ENCODE assay signal across 36 mouse cellular contexts in genomic region chr7:128150970-128151369, GRCm38 (mm10). TPM values are rescaled to one million over a fixed set of nuclear protein-coding genes. Genes with fewer than 3 reads are reported as not detected.
"Had no signal": no experiment of that assay in that cellular context is flagged by ENCODE, and none has a peak within 500 bp of the region (broad histone marks: within the 10 kb centered on the region; RNA-seq: fewer than 3 reads in every experiment).

No protein-coding gene starts in this region.

- H3K27me3 ChIP-seq: heart, embryonic 12.5 days; hindbrain, embryonic 12.5 days; hindbrain, embryonic 13.5 days; hindbrain, embryonic 15.5 days; kidney, embryonic 15.5 days had no signal

- H3K4me2 ChIP-seq: heart, embryonic 11.5 days; heart, embryonic 12.5 days; heart, embryonic 13.5 days; heart, embryonic 15.5 days; hindbrain, embryonic 12.5 days; hindbrain, embryonic 13.5 days; hindbrain, embryonic 14.5 days; hindbrain, embryonic 15.5 days; kidney, embryonic 15.5 days had no signal

- ATAC-seq: hindbrain, embryonic 16.5 days; hindbrain, postnatal 0 days; inflammation-experienced regulatory T-cells, adult 6 months had no signal

- H3K36me3 ChIP-seq: heart, embryonic 10.5 days; heart, embryonic 12.5 days; heart, embryonic 13.5 days; heart, embryonic 15.5 days; hindbrain, embryonic 10.5 days; hindbrain, embryonic 12.5 days; hindbrain, embryonic 13.5 days; hindbrain, embryonic 15.5 days; kidney, embryonic 15.5 days had no signal

- H3K4me3 ChIP-seq: heart, embryonic 10.5 days; heart, embryonic 12.5 days; heart, embryonic 13.5 days; heart, embryonic 15.5 days; hindbrain, embryonic 10.5 days; hindbrain, embryonic 12.5 days; hindbrain, embryonic 13.5 days; hindbrain, embryonic 15.5 days; kidney, embryonic 15.5 days; layer of hippocampus, adult 2 months; left cerebral cortex, adult 2 months had no signal

- H3K9me3 ChIP-seq: heart, embryonic 10.5 days; heart, embryonic 12.5 days; heart, embryonic 13.5 days; heart, embryonic 15.5 days; hindbrain, embryonic 10.5 days; hindbrain, embryonic 12.5 days; hindbrain, embryonic 13.5 days; hindbrain, embryonic 15.5 days; kidney, embryonic 15.5 days had no signal

- H3K4me1 ChIP-seq: heart, embryonic 15.5 days; hindbrain, embryonic 10.5 days; hindbrain, embryonic 12.5 days; hindbrain, embryonic 13.5 days; hindbrain, embryonic 15.5 days; kidney, embryonic 15.5 days had no signal

- H3K9ac ChIP-seq: heart, embryonic 12.5 days; heart, embryonic 13.5 days; heart, embryonic 15.5 days; hindbrain, embryonic 12.5 days; hindbrain, embryonic 13.5 days; hindbrain, embryonic 14.5 days; hindbrain, embryonic 15.5 days; kidney, embryonic 15.5 days had no signal

- DNase-seq: heart, postnatal 10 days; heart, postnatal 14 days; heart, postnatal 36 days; heart, postnatal 4 days; kidney, adult 11 months; kidney, adult 18-20 months; kidney, adult 2 months; kidney, adult 9 months; kidney, postnatal 10 days; kidney, postnatal 14 days; kidney, postnatal 25 days; kidney, postnatal 36 days; kidney, postnatal 4 days; layer of hippocampus, adult 9-11 months; layer of hippocampus, postnatal 36 days had no signal

- H3K27ac ChIP-seq: heart, embryonic 10.5 days; heart, embryonic 13.5 days; heart, embryonic 15.5 days; hindbrain, embryonic 10.5 days; hindbrain, embryonic 12.5 days; hindbrain, embryonic 13.5 days; hindbrain, embryonic 14.5 days; hindbrain, embryonic 15.5 days; hindbrain, postnatal 0 days; kidney, embryonic 15.5 days; kidney, postnatal 0 days; layer of hippocampus, adult 2 months; left cerebral cortex, adult 2 months had no signal

RNA-seq across cellular contexts. Expression of gene Itgad, which starts 3.2 kb away (rescaled TPM):
- polyA plus RNA-seq: heart, embryonic 10.5 days; heart, embryonic 11.5 days; heart, embryonic 12.5 days; hindbrain, embryonic 10.5 days; hindbrain, embryonic 11.5 days; hindbrain, embryonic 12.5 days; hindbrain, embryonic 13.5 days; hindbrain, embryonic 14.5 days; hindbrain, embryonic 15.5 days; hindbrain, embryonic 16.5 days; hindbrain, postnatal 0 days; intestine, embryonic 14.5 days; kidney, embryonic 14.5 days; kidney, embryonic 15.5 days; kidney, embryonic 16.5 days; kidney, postnatal 0 days had no signal

RNA-seq across cellular contexts. Expression of gene Itgax, which starts 21.6 kb away (rescaled TPM):
- polyA plus RNA-seq: hindbrain, embryonic 10.5 days; hindbrain, embryonic 11.5 days; hindbrain, embryonic 13.5 days; hindbrain, embryonic 14.5 days; hindbrain, embryonic 15.5 days; hindbrain, postnatal 0 days had no signal

RNA-seq across cellular contexts. Expression of gene Cox6a2, which starts 55.2 kb away (rescaled TPM):
- polyA plus RNA-seq: hindbrain, embryonic 10.5 days; hindbrain, embryonic 14.5 days; intestine, embryonic 14.5 days; kidney, embryonic 14.5 days; kidney, postnatal 0 days had no signal
